Mouse (Mus musculus): Measurements from ENCODE around the gene Agbl4. TPM values are rescaled to one million over a fixed set of nuclear protein-coding genes. Genes with fewer than 3 reads are reported as not detected.
A peak's percentile ranks its signal among the peaks of the same experiment; 100 is the strongest.

The Agbl4 gene
- polyA plus RNA-seq, 1 experiment from 2014 or later, result 0.21 TPM

GRCm38 (mm10) chr4:111471726-111472125, 1074.3 kb downstream of the Agbl4 start:
- no peak overlapping the region for H3K4me3 ChIP-seq (replicated peaks; ENCODE audit: low read length)
- no peak for ATAC-seq (ENCODE audit: insufficient read depth, low FRiP score)
- no peaks in the 10 kb centered on the region for H3K9me3 ChIP-seq (replicated peaks; ENCODE audit: control insufficient read depth, low read length)
- H3K27ac ChIP-seq (ENCODE audit: low read length), result no peak overlapping the region
- H3K36me3 ChIP-seq (ENCODE audit: control insufficient read depth, insufficient read depth, low read length), result no peaks in the 10 kb centered on the region
- H3K4me1 ChIP-seq (ENCODE audit: control insufficient read depth, insufficient read depth, low read length), result peaks cover 6% of the 10 kb centered on the region
- 69% methylated on average over 3 of the region's 3 CpGs for WGBS
- H3K27me3 ChIP-seq (ENCODE audit: control insufficient read depth, insufficient read depth, low read length), result no peaks in the 10 kb centered on the region
- H3K4me2 ChIP-seq (ENCODE audit: low read depth, low read length), result no peak overlapping the region
- no peak overlapping the region for H3K9ac ChIP-seq (ENCODE audit: low read length)

- WGBS, result 77% methylated on average over 3 of the region's 3 CpGs
Measured at GRCm38 (mm10) chr4:111472511-111472910, 1075.0 kb downstream of the Agbl4 start.

GRCm38 (mm10) chr4:111473014-111473413, 1075.6 kb downstream of the Agbl4 start:
- Histone ChIP-seq H3K9ac (ENCODE audit: low read length) (no peak overlapping the region), H3K27ac (ENCODE audit: low read length) (no peak overlapping the region), H3K4me3 (replicated peaks; ENCODE audit: low read length) (no peak overlapping the region), H3K4me1 (ENCODE audit: control insufficient read depth, insufficient read depth, low read length) (no peaks in the 10 kb centered on the region), H3K4me2 (ENCODE audit: low read depth, low read length) (no peak overlapping the region), H3K9me3 (replicated peaks; ENCODE audit: control insufficient read depth, low read length) (no peaks in the 10 kb centered on the region), H3K36me3 (ENCODE audit: control insufficient read depth, insufficient read depth, low read length) (no peaks in the 10 kb centered on the region), H3K27me3 (ENCODE audit: control insufficient read depth, insufficient read depth, low read length) (no peaks in the 10 kb centered on the region)
- ATAC-seq (ENCODE audit: insufficient read depth, low FRiP score), result 0 out of 2 replicates have a peak, but pooled peaks have one; percentile 30
- WGBS, result 50% methylated on average over 1 of the region's 1 CpGs

More at GRCm38 (mm10) chr4:111472511-111472910, 1075.0 kb downstream of the Agbl4 start:
- Histone ChIP-seq H3K36me3 (ENCODE audit: control insufficient read depth, insufficient read depth, low read length) (no peaks in the 10 kb centered on the region), H3K9me3 (replicated peaks; ENCODE audit: control insufficient read depth, low read length) (no peaks in the 10 kb centered on the region), H3K4me3 (replicated peaks; ENCODE audit: low read length) (no peak overlapping the region), H3K27ac (ENCODE audit: low read length) (no peak overlapping the region), H3K4me1 (ENCODE audit: control insufficient read depth, insufficient read depth, low read length) (peaks cover 4% of the 10 kb centered on the region), H3K27me3 (ENCODE audit: control insufficient read depth, insufficient read depth, low read length) (no peaks in the 10 kb centered on the region), H3K9ac (ENCODE audit: low read length) (no peak overlapping the region), H3K4me2 (ENCODE audit: low read depth, low read length) (no peak overlapping the region)
- no peak for ATAC-seq (ENCODE audit: insufficient read depth, low FRiP score)

- Histone ChIP-seq H3K4me2 (ENCODE audit: low read depth, low read length) (no peak overlapping the region), H3K9me3 (replicated peaks; ENCODE audit: control insufficient read depth, low read length) (no peaks in the 10 kb centered on the region), H3K27me3 (ENCODE audit: control insufficient read depth, insufficient read depth, low read length) (no peaks in the 10 kb centered on the region), H3K9ac (ENCODE audit: low read length) (no peak overlapping the region), H3K36me3 (ENCODE audit: control insufficient read depth, insufficient read depth, low read length) (no peaks in the 10 kb centered on the region), H3K4me3 (replicated peaks; ENCODE audit: low read length) (no peak overlapping the region), H3K4me1 (ENCODE audit: control insufficient read depth, insufficient read depth, low read length) (no peaks in the 10 kb centered on the region), H3K27ac (ENCODE audit: low read length) (no peak overlapping the region)
- ATAC-seq (ENCODE audit: insufficient read depth, low FRiP score), result no peak
- 62% methylated on average over 10 of the region's 10 CpGs for WGBS
Measured at GRCm38 (mm10) chr4:111475374-111475971, 1078.0 kb downstream of the Agbl4 start.

- no peak overlapping the region for H3K4me2 ChIP-seq (ENCODE audit: low read depth, low read length)
- H3K4me3 ChIP-seq (replicated peaks; ENCODE audit: low read length), result no peak overlapping the region
- 45% methylated on average over 4 of the region's 4 CpGs for WGBS
- H3K9me3 ChIP-seq (replicated peaks; ENCODE audit: control insufficient read depth, low read length), result no peaks in the 10 kb centered on the region
- H3K27ac ChIP-seq (ENCODE audit: low read length), result no peak overlapping the region
- no peak; the same call in 1 of the 2 replicates for ATAC-seq (ENCODE audit: insufficient read depth, low FRiP score)
- no peaks in the 10 kb centered on the region for H3K4me1 ChIP-seq (ENCODE audit: control insufficient read depth, insufficient read depth, low read length)
- H3K36me3 ChIP-seq (ENCODE audit: control insufficient read depth, insufficient read depth, low read length), result no peaks in the 10 kb centered on the region
- no peaks in the 10 kb centered on the region for H3K27me3 ChIP-seq (ENCODE audit: control insufficient read depth, insufficient read depth, low read length)
- no peak overlapping the region for H3K9ac ChIP-seq (ENCODE audit: low read length)
Measured at GRCm38 (mm10) chr4:111477507-111477906, 1080.0 kb downstream of the Agbl4 start.

- no peak overlapping the region for H3K4me2 ChIP-seq (ENCODE audit: low read depth, low read length)
- no peak overlapping the region for H3K4me3 ChIP-seq (replicated peaks; ENCODE audit: low read length)
- peaks cover 6% of the 10 kb centered on the region for H3K4me1 ChIP-seq (ENCODE audit: control insufficient read depth, insufficient read depth, low read length)
- no peak overlapping the region for H3K27ac ChIP-seq (ENCODE audit: low read length)
- no peaks in the 10 kb centered on the region for H3K36me3 ChIP-seq (ENCODE audit: control insufficient read depth, insufficient read depth, low read length)
- ATAC-seq (ENCODE audit: insufficient read depth, low FRiP score), result peak; percentile 31; the same call in 1 of the 2 replicates
- no peaks in the 10 kb centered on the region for H3K9me3 ChIP-seq (replicated peaks; ENCODE audit: control insufficient read depth, low read length)
- H3K27me3 ChIP-seq (ENCODE audit: control insufficient read depth, insufficient read depth, low read length), result no peaks in the 10 kb centered on the region
- no peak overlapping the region for H3K9ac ChIP-seq (ENCODE audit: low read length)
- WGBS, result 65% methylated on average over 5 of the region's 5 CpGs
Measured at GRCm38 (mm10) chr4:111483499-111483898, 1086.0 kb downstream of the Agbl4 start.

GRCm38 (mm10) chr4:111485189-111485588, 1087.7 kb downstream of the Agbl4 start:
- no peaks in the 10 kb centered on the region for H3K9me3 ChIP-seq (replicated peaks; ENCODE audit: control insufficient read depth, low read length)
- H3K27me3 ChIP-seq (ENCODE audit: control insufficient read depth, insufficient read depth, low read length), result no peaks in the 10 kb centered on the region
- H3K4me3 ChIP-seq (replicated peaks; ENCODE audit: low read length), result no peak overlapping the region
- no peak overlapping the region for H3K9ac ChIP-seq (ENCODE audit: low read length)
- peak; percentile 72; the same call in 1 of the 2 replicates for ATAC-seq (ENCODE audit: insufficient read depth, low FRiP score)
- WGBS, result 59% methylated on average over 5 of the region's 5 CpGs
- H3K4me2 ChIP-seq (ENCODE audit: low read depth, low read length), result no peak overlapping the region
- H3K36me3 ChIP-seq (ENCODE audit: control insufficient read depth, insufficient read depth, low read length), result no peaks in the 10 kb centered on the region
- no peak overlapping the region for H3K27ac ChIP-seq (ENCODE audit: low read length)
- peaks cover 6% of the 10 kb centered on the region for H3K4me1 ChIP-seq (ENCODE audit: control insufficient read depth, insufficient read depth, low read length)

GRCm38 (mm10) chr4:111486187-111486586, 1088.7 kb downstream of the Agbl4 start:
- Histone ChIP-seq H3K27ac (ENCODE audit: low read length) (no peak overlapping the region), H3K36me3 (ENCODE audit: control insufficient read depth, insufficient read depth, low read length) (no peaks in the 10 kb centered on the region), H3K27me3 (ENCODE audit: control insufficient read depth, insufficient read depth, low read length) (no peaks in the 10 kb centered on the region), H3K4me1 (ENCODE audit: control insufficient read depth, insufficient read depth, low read length) (peaks cover 6% of the 10 kb centered on the region), H3K9me3 (replicated peaks; ENCODE audit: control insufficient read depth, low read length) (no peaks in the 10 kb centered on the region), H3K9ac (ENCODE audit: low read length) (no peak overlapping the region), H3K4me2 (ENCODE audit: low read depth, low read length) (no peak overlapping the region), H3K4me3 (replicated peaks; ENCODE audit: low read length) (no peak overlapping the region)
- 65% methylated on average over 5 of the region's 5 CpGs for WGBS
- no peak for ATAC-seq (ENCODE audit: insufficient read depth, low FRiP score)

GRCm38 (mm10) chr4:111487233-111487843, 1089.9 kb downstream of the Agbl4 start:
- Histone ChIP-seq H3K4me3 (replicated peaks; ENCODE audit: low read length) (no peak overlapping the region), H3K4me1 (ENCODE audit: control insufficient read depth, insufficient read depth, low read length) (peaks cover 6% of the 10 kb centered on the region), H3K27me3 (ENCODE audit: control insufficient read depth, insufficient read depth, low read length) (no peaks in the 10 kb centered on the region), H3K27ac (ENCODE audit: low read length) (no peak overlapping the region), H3K9me3 (replicated peaks; ENCODE audit: control insufficient read depth, low read length) (no peaks in the 10 kb centered on the region), H3K9ac (ENCODE audit: low read length) (no peak overlapping the region), H3K4me2 (ENCODE audit: low read depth, low read length) (no peak overlapping the region), H3K36me3 (ENCODE audit: control insufficient read depth, insufficient read depth, low read length) (no peaks in the 10 kb centered on the region)
- ATAC-seq (ENCODE audit: insufficient read depth, low FRiP score), result no peak
- WGBS, result 69% methylated on average over 4 of the region's 4 CpGs

All from stomach, embryonic 16.5 days (tissue).